Mouse (Mus musculus) naive thymus-derived CD4-positive, alpha-beta T cell, adult 2 months (primary cell): Measurements from ENCODE around the gene Cacna1a.
"Not testable (repeated sequence)": the region's sequence is repeated elsewhere in the genome, so short reads cannot be mapped to it uniquely, and the experiment has no call there.

ENCODE experiments used
- DNase-seq: peaks from one replicate; pipeline ENCODE4 v3.0.0-alpha.2; 2011; ENCODE audit warnings: low read depth

Cacna1a gene

DNA sequence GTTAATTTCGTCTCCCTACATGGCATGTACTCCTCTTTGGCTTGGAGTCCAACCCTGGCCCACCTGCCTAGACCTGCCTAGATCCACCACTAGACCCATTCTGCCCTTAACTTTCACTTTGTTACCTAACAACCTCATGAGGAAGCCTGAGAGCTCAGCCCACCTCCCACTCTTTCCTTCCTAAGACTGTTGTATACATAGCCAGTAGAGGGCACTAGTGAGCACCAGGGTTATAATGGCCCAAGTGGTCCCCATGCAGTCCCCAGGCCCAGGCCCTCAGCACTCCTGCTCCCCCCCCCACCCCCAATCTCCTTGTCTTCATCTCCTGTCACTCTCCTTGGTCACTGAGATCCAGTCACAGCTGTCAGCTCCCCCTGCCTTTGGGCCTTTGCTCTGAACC lies 86.2 kb downstream of the Cacna1a start:
- peak; percentile 10 for DNase-seq

DNA sequence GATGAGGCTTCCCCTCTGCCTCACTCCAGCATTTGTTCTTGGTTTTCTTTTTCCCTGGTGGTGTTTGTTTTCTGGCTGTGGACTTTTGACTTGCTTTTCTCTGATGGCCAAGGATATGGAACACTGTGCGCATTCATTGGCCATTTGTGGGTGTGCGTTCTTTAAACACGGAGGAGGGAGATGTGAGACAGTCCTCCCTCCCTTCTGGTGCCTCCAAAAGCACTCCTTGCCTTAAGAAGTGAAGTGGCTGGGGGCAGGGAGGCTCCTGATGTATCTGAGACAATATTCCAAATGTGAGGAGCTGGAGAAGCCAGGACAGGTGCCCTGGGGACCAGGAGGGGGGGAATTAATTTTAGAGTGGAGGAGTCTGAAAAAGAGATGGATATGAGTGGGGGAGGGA lies 89.1 kb downstream of the Cacna1a start:
- DNase-seq: no peak

DNA sequence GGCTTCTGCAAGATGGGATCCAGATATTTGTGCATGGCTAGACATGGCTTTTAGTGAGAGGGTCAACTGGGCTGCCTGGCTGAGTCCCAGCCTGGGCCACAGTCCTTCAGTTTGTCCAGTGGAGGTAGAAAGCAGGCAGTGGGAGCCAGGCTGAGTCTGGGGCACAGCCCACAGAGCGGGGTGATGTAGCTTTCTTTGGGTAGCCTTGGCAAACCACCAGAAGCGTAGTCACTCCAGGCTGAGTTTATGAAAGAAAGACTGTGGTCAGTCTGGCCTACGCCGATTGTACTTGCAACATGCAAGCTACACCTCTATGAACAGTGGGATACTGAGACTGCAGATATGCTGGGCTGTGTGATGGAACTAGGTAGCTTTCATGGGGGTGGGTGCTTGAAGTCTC lies 94.8 kb downstream of the Cacna1a start:
- no peak for DNase-seq

DNA sequence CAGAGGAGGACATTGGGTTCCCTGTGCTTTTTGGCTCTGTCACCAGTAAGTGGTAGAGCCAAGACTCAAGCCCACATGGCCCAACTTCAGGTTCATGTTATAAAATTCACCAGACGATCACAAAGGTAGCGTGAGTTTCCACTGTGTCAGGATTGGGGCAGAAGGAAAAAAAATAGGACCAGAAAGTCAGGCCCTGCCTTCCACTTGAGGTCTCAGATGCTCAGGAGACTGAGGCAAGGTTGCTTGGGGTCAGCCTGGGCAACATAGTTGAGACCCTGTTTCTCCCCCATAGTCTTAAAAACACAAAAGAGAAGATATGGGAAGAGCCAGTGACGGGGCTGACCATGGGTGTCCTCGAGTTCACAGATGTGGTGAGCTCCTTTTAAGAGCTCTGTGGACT lies 97.1 kb downstream of the Cacna1a start:
- DNase-seq: no peak

DNA sequence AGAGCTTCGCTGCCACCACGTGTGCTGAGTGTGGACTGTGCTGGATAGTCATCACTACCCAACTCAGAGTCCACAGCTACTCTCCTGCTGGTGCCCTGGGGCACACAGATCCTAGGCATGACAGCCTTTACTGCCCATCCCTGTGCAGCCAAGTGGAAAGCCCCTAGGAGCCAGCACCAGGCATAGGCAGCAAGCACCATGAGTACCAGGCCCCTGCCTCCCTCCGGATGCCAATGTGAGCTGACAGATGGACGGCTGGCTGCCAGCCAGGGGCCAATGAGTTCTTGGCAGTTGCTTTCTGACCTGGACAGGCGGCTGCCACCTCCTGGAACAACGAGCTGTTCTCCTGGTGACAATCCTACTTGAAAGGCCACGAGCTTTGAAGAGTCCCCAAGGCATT lies 97.6 kb downstream of the Cacna1a start:
- no peak for DNase-seq

DNA sequence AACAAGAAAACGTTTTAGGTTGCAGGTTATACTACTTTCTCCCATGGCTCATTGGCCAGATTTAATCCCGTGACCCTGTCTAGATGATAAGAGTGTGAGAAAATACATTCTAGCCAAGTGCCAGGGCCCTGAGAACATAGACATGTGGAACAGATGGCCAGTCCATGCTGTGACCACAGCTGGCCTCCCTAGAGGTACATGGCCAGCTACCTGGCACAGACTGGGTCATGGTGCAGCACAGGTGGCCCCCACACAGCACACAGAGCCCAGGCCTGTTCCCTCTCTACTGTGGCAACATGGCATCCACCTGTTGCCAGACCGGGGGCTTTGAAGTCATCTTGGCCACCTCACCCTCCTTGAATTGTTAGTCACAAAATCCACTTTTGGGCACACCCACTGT lies 101.0 kb downstream of the Cacna1a start:
- DNase-seq: no peak

DNA sequence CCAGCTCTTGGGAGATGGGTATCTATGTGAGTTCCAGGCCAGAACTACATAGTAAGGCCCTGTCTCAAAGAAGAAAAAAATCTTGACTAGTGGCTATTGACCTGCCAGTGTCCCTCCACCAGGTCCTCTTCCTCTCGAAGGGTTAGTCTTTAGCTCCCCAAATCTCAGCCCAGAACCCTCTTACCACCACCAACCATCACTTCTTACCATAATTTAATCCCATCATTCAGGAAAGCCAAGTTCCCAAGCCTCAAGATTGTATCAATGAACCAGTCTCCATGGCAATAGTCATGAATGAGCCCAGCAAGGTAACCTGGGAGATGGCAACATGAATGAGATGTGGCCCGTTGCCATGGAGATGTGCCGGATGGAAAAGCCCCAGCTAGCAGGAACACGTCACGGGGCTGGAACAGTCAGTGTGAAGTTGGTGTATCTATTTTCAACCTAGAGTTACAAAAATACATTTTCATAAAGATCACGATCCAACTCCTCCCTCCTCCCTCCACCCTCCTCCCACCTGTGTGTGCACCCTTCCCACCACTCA lies 106.4 kb downstream of the Cacna1a start:
- no peak for DNase-seq

DNA sequence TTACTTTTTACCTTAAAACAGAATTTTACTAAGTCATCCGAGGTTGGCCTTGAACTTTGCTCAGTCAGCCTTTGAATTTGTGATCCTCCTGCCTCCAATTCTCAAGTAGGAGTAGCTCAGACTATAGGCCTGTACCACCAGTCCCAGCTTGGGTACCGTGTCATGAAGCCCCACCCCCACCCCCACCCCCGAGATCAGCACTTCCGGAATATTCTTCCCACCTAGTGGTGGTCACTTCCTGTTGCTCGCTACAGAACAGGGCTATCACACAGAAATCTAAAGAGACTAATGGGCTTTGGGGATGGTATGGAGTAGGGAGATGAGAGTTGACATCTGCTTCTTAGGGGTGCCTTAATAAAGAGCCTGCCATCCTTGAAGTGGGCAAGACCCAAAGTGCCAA lies 112.9 kb downstream of the Cacna1a start:
- no peak for DNase-seq

DNA sequence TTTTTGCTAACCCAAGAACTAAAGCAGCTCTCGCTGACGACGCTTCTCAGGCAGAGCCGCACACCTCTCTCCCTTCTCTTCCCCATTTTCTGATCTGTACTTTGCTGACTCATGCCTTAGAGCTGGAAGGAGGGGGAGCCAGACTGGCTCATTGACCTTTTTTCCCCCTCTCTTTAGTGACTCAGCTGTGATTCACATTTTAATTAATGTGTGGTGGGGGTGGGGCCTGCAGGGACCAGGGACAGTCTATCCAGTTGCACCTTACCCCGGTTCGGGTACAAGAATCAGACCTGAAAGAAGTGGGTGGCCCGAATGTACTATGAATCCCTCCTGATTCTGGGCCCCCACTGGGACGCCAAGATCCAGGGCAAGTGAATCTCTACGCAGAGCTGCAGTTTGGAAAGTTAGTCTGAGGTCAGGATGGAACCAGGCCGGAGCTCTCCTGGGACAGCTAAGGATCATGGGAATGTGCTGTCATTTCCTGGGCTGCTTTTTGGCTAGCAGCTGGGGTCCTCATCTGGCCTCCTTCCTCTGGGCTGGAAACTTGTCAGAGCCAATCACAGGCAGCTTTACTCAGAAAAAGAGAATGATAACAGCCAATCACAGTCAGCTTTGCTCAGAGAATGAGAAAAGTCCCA lies 113.5 kb downstream of the Cacna1a start:
- no peak for DNase-seq

DNA sequence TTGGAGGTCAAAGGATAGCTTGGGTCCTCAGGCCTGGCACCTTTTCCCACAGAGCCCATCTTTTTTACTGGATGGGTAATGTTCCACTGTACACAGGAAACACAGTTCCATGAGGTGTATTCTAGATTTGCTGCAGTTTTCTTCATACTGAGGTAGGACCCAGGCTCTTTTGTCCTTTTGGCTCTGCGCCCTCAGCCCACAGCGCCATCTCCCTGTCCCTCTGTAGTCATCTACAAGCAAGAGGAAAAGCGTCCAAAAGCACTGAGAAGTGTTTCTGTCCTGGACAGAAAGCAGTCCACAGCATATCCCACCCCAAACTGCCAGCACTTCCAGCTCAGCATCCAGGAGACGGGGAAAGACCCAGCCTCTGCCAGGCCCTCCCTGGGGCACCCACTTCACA lies 114.4 kb downstream of the Cacna1a start:
- no peak for DNase-seq

DNA sequence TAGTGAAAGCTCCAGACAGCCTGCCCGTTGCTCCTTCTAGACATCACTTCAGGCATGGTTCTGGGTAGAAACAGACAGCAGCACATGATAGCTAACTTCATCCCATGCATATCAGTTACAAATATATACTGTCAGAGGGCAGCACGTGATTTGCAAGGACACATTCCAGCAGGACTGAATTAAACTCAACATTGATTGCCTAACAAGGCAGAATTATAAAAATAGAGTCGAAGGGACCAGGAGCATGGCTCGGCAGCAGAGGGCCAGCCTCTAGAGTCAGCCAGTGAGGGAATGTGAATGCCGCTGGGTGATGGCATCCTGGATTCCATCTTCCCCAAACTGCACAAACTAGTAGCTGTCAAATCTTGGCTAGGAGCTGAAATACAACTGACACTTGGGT lies 119.0 kb downstream of the Cacna1a start:
- no peak for DNase-seq

DNA sequence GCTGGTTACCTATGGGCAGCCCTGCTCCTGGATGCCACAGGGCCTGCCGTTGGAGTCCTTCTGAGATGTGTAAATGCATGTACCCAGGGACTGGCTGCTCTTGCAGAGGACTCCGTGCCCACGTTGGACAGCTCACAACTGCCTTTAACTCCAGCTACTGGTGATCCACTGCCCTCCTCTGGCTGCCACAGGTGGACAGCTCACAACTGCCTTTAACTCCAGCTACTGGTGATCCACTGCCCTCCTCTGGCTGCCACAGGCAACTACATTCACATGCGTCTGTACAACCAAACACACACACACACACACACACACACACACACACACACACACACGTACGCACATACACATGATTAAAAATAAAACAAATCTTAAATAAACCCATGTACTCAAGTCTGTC lies 121.5 kb downstream of the Cacna1a start:
- DNase-seq: not testable (repeated sequence)

DNA sequence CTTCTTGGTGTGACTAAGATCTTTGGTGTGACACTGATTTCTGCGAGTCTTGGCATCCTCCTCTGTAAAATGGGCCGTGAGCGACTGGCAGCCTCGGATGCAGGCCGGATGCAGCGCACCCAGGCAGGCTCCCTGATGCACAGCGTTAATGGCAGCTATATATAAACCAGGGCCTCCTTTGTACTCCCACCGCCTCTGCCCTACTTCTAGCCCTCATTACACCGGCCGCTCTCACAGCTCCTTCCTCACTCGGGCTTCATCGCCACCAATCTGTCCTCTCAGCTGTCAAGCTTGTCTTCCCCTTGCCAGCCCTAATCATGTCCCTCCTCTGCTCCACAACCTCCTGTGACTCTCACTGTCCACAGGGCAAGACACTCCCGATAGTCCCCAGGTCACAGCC lies 123.4 kb downstream of the Cacna1a start:
- DNase-seq: no peak

DNA sequence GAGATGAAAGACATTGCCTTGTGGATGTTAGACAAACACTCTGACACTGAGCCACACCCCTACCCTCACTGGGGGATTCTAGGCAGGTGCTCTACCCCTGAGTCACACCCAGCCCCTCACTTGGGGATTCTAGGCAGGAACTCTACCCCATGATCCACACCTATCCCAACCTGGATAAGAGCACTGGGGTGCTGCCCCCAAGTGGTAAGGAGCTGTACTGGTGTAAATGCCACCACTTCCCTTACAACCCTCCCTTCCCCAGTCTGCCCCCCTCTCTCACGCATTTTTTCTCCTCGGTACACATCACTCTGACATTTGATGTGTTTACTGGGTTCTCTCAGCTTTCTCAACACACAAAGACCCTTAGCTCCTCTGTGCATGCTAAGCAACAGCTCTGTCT lies 125.5 kb downstream of the Cacna1a start:
- DNase-seq: no peak

DNA sequence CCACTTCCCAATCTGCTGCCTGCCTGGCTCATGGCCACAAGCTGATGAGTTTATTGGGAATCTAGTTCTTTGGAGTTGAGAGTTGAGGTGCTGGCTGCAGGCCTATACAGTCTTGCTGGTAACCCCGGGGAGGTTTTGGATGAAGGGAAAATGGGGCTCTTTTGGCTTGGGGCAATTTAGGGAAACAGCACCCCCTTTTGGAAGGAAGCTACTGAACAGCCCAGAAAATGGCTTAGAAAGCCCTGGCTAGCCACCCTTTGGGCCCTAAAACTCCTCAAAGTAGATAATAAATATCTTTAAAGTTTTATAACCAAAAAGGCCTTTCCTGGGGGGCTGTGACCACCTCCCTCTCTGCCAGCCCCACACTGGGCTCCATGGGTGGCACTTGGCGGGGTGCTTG lies 129.9 kb downstream of the Cacna1a start:
- DNase-seq: no peak

DNA sequence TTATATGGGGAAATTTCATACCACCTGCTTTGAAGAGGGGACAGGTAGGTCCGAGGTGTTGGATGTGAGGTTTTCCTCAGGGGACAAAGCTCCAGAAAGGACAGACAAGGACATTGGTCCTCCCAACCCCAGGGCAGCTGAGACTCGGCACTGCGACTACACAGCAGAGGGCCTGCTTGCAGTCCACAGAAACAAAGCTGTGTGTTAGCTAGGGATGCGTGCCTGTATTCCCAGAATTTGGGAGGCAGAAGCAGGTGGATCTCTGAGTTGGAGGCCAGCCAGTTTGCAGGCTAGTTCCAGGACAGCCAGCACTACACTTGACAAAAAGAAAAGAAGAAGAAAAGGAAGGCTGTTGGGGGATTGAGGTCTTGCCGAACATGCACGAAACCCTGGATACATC lies 130.5 kb downstream of the Cacna1a start:
- no peak for DNase-seq

DNA sequence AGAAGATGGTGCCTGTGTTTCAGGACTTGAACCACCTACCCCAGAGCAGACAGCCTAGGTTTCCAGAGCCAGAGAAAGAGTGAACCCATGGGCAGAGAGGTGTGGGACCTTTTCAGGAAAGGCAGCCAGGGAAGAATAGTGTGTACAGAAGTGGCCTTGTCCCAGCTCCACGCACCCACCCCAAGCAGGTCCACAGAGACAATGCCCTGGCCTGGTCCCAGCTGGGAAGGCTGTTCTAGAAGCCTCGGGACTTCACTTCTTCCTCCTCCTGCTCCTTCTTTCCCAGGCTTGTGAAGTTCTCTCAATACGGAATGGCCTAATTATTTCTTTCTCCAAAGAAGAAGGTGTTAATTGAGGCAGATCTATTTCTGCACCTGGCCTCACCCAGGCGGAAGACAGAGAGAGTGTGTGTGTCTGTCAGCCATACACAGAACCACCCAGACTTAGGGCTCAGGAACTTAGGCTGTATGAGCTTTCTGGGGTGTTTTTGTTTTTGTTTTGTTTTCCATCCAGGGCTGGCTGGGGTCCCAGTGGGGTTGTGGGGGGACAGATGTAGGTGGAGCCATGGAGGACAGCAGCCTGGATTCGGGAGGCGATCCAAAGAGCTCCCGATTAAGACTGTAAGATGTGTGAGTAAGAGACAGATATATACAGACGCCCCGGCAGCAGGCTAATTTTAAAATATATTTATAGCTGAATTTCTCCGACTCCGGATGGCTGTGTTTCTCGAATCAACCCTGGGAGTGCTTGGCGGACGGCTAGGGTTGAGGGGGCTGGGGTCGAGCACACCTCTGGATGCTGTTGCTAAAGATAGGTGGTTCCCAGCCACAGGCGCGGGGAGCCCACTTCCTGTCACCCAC lies 131.8 kb downstream of the Cacna1a start:
- no peak for DNase-seq

DNA sequence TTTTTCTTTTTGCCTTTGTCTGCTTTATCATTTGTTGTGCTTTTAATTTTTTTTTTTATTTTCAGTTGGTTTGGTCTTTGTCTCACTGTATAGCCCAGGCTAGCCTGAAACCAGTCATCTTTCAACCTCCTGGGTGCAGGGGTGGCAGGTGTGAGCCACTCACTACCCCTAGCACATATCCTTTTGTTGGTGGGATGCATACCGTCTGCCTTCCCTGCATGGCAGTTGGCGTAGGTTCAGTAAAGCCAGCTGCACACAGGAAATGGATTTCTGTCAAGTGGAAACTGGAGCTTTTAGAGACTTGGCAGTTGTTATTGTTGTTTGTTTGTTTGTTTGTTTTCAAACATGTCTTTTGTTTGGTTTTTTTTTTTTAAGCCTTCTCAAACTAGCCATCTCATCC lies 132.8 kb downstream of the Cacna1a start:
- no peak for DNase-seq

DNA sequence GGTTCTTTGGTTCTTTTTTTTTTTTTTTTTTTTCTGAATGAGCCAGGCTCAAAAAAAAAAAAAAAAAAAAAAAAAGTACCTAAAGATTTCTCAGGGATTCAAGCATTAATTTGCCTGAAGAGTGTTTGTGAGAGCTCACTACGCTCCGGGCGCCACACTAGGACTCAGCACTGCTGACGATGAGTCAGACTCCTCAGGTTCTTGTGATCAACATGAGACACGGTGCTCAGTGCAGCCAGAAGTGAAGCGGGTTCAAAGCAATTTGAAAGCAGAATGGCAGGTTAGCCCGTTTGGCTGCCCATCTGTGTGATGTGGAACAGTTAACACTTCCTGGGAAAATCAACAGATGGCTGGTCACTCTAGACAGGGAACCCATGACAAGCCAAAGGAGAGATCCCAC lies 139.8 kb downstream of the Cacna1a start:
- DNase-seq: no peak

DNA sequence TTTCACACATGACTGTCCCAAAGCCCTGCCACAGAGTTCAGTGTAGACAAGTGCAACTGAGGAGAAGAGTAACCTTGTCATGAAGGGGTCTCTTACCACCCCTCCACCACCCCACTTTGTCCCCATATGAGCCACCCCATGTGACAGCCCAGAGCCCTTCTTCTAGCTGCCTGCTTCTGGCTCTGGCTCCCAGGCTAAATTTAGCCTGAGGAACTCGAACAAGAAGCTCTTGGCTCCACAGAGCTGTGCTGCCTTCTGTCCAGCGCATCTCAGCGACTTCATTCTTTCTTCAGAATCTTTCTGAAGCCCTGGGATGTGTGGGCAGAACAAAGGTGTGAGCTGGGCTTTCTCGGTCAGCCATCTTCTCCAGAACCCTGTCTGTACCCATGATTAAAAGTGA lies 141.3 kb downstream of the Cacna1a start:
- DNase-seq: no peak

DNA sequence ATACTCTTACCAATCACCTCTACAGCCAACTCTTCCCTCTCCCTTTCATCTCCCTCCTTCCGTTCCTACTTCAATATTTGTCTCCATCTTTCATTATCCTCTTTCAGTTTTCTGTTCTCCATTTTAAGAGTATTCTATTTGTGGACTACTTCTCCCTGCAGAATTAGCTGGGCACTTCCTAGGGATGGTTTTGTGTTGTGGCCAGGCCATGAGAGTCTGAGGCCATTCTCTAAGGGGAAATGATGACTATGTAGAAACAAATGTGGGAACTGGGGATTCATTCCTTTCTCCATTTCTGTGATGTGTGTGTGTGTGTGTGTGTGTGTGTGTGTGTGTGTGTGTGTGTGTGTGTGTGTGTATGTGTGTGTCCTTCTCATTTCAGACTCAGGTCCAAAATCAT lies 144.5 kb downstream of the Cacna1a start:
- DNase-seq: no peak

DNA sequence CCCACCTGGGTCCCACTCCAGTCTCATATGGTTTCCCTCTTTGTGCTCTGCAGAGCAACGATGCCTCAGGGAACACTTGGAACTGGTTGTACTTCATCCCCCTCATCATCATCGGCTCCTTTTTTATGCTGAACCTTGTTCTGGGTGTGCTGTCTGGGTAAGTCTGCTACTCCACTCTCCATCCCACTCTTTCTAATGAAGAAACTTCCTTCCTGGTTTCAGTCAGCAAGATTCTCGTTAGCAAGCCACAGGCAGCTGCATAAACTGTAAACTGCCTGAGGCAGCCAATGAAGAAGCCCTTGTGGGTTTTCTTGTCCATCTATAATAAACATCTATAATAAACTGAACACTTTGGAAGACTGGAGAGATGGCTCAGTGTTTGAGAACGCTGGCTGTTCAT lies 145.1 kb downstream of the Cacna1a start:
- no peak for DNase-seq

DNA sequence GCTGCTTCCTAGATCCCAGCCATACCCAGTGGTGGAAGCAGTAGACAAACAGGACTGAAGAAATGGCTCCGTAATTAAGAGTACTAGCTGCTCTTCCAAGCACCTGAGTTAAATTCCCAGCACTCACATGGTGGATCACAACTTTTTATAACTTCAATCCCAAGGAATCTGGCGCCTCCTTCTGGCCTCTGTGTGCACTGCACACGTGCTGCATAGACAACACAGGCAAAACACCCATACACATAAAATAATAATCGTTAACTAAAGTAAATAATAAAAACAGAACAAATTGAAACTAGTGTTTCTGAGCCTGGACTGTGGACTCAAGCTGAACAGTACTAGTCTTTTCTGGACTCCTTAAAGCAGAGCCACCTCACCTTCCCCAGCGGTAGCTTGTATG lies 148.7 kb downstream of the Cacna1a start:
- no peak for DNase-seq

DNA sequence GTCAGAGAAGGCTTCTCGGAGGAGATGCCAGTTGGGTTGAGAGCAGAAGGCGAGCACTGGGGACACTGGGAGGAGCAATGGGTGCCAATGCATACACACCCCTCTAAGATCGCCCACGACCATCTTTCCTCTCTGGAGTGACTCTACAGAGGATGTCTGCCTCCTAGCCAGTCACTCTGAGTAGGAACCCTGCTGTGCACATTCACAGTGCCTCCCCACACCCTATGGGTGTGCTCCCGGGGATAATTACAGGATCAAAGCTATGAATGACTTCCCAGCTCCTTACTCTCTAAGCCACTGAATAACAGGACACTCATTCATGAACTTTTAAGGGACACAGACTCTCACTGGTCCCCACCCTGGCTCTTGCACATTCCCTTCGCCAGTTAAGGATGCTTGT lies 151.1 kb downstream of the Cacna1a start:
- DNase-seq: no peak
